Mouse (Mus musculus) lung, postnatal 36 days (tissue): ENCODE results near the gene Slc37a4.
A peak's percentile ranks its signal among the peaks of the same experiment; 100 is the strongest.
"Not testable (repeated sequence)": the region's sequence is repeated elsewhere in the genome, so short reads cannot be mapped to it uniquely, and the experiment has no call there.

Source experiments
- DNase-seq: peaks from one replicate; pipeline ENCODE4 v3.0.0; 2022; ENCODE audit warnings: mixed read lengths

The Slc37a4 gene

DNA sequence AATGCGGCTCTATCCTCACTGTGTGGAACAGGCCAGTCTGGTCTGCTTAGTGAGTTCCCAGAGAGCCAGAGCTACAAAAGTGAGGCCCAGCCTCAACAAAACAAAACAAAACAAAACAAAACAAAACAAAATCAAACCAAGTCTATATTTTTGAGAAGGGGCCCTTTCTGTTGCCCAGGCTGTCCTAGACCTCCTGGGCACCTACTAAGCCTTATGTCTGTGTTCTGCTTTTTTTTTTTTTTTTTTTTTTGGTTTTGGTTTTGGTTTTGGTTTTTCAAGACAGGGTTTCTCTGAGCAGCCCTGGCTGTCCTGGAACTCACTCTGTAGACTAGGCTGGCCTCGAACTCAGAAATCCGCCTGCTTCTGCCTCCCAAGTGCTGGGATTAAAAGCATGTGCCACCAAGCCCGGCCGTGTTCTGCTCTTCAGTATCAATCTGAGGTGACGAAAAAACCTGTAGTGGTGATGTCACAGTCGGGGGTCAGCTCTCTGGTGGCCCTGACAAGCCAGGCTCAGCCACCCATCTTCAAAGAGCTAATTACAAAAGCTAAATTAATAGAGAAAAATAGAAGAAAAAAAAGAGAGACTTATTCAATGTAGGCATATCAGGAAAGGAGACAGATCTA, 47.9 kb downstream of the Slc37a4 start:
- not testable (repeated sequence) for DNase-seq

DNA sequence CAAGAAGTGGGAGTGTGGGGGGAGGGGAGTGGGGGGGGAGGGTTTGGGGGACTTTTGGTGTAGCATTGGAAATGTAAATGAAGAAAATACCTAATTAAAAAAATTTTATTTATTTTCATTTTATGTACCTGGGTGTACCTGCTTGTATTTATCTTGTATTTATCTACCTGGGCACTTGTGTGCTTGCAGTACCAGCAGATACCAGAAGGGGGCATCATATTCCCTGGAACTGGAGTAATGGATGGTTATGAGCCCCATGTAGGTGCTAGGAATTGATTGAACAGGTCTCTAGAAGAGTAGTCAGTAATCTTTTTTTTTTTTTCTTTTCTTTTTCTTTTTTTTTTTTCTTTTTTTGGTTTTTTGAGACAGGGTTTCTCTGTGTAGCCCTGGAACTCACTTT, 53.7 kb downstream of the Slc37a4 start:
- DNase-seq: peak; percentile 58
